Mouse (Mus musculus): ENCODE results near the gene Pmf1.
"Not testable (repeated sequence)": the region's sequence is repeated elsewhere in the genome, so short reads cannot be mapped to it uniquely, and the experiment has no call there.

DNA sequence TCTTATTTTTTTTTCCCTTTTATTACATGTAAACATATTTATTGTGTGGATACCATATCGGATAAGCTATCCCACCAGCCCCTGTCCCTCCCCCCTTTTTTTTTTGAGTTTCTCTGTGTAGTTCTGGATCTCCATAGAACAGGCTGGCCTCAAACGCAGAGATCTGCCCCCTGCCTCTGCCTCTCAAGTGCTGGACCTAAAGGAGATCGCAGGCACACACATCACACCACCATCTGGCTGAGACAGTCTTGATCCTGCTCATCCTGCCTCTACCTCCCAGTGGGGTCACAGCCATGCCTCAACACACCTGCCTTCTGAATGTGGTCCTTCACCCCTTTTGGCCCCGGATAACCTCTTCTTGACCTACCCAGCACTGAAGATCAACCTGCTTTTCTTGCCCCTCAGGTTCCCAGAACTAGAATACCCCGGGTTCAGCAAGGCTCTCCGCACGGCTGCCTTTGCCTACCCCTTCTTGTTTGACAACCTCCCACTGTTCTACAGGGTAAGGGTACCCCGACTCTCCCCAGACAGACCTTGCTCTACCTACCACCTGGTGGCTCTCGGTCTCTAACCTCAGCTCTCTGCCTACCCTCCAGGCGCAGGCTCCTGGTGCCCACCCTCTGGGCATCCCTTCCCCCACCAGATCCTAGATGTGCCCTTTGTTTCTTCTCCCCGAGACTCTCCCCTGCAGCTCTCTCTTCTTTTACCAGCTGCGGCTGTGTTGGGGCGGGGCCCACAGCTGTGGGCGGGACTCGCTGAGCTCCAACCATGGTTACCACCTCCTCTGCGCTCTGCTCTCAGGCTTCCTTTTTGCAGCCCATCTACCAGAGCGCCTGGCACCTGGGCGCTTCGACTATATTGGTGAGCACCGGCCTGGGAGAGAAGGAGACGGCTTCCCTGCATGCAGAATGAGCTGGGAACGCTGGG, 28.5 kb downstream of the Pmf1 start:
- TF ChIP-seq CTCF (IDR thresholded peaks at IDR 0.05; ENCODE audit: borderline replicate concordance, control insufficient read depth, extremely low read depth, insufficient read depth, low read length, poor library complexity); POLR2A (IDR thresholded peaks at IDR 0.05; ENCODE audit: control insufficient read depth, extremely low read depth, insufficient read depth, low read length, poor library complexity): not testable (repeated sequence)
